Mouse (Mus musculus) testis, adult 2 months (tissue): ENCODE measurements around the gene Afmid.

Experiments
- CTCF ChIP-seq: fragments of 200-500 bp; IDR thresholded peaks from 2 replicates; pipeline ENCODE4 v1.5.1; 2012; ENCODE audit warnings: low read depth, mild to moderate bottlenecking, inconsistent platforms, low read length, moderate library complexity; ENCODE audit not compliant: control insufficient read depth, insufficient read depth, insufficient replicate concordance
- POLR2A ChIP-seq: fragments of 200-500 bp; IDR thresholded peaks from 2 replicates; pipeline ENCODE4 v1.6.1; 2012; ENCODE audit warnings: low read depth, mild to moderate bottlenecking, inconsistent platforms, low read length, moderate library complexity; ENCODE audit not compliant: control insufficient read depth

- TF ChIP-seq POLR2A (no peak), CTCF (no peak)
Measured at GRCm38 (mm10) chr11:117874419-117874818, 48.7 kb downstream of the Afmid start.
